Comparison of ENCODE assay signal across 19 mouse cellular contexts in genomic region chr14:84750195-84750867, GRCm38 (mm10).
DNase-seq lines count a peak whose midpoint lies in the region; ATAC-seq and TF ChIP-seq lines count a peak whose summit lies in the region.
"Had no signal": no experiment of that assay in that cellular context is flagged by ENCODE, and none has a peak within 500 bp of the region (broad histone marks: within the 10 kb centered on the region; RNA-seq: fewer than 3 reads in every experiment).

No protein-coding gene starts in this region.

- no peak overlapping the region for H3K9ac ChIP-seq in hindbrain, postnatal 0 days (replicated peaks; ENCODE audit: low read length)
- no peak overlapping the region for H3K9ac ChIP-seq in hindbrain, embryonic 11.5 days (ENCODE audit: low read depth, low read length)
- no peak overlapping the region for H3K9ac ChIP-seq in kidney, embryonic 15.5 days
- H3K9ac ChIP-seq: embryonic facial prominence, embryonic 13.5 days; hindbrain, embryonic 12.5 days; liver, embryonic 14.5 days had no signal

- no peaks in the 10 kb centered on the region for H3K36me3 ChIP-seq in hindbrain, postnatal 0 days (ENCODE audit: insufficient read depth, low read length)
- no peaks in the 10 kb centered on the region for H3K36me3 ChIP-seq in hindbrain, embryonic 11.5 days (ENCODE audit: control insufficient read depth, insufficient read depth, low read length)
- H3K36me3 ChIP-seq in kidney, embryonic 15.5 days = no peaks in the 10 kb centered on the region
- H3K36me3 ChIP-seq: embryonic facial prominence, embryonic 13.5 days; hindbrain, embryonic 12.5 days; midbrain, embryonic 10.5 days had no signal

- 97% methylated on average over 5 of the region's 9 CpGs for WGBS in hindbrain, postnatal 0 days
- over 99% methylated on average over 7 of the region's 9 CpGs for WGBS in hindbrain, embryonic 11.5 days
- WGBS in kidney, embryonic 15.5 days = 92% methylated on average over 9 of the region's 9 CpGs

- DNase-seq in cerebellum, postnatal 4 days (ENCODE audit: low spot score in 2 of 2) = no peak
- DNase-seq in hindbrain, postnatal 0 days (ENCODE audit: low spot score) = peak; percentile 50
- DNase-seq in hindbrain, embryonic 11.5 days (ENCODE audit: low spot score) = no peak
- peak; percentile 14 for DNase-seq in brain, embryonic 18.5 days (ENCODE audit: low read depth, low spot score)
- DNase-seq in cerebellum, postnatal 25 days = peak; percentile 20 to 49
- DNase-seq in ovary, adult 18-20 months (ENCODE audit: low spot score) = no peak
- DNase-seq: adrenal gland, postnatal 14 days; gastrocnemius, postnatal 25 days; kidney, adult 8-10 months; kidney, postnatal 25 days; thymus, postnatal 36 days had no signal

- no peaks in the 10 kb centered on the region for H3K27me3 ChIP-seq in hindbrain, postnatal 0 days (ENCODE audit: insufficient read depth, low read length)
- no peaks in the 10 kb centered on the region for H3K27me3 ChIP-seq in hindbrain, embryonic 11.5 days (ENCODE audit: control insufficient read depth, insufficient read depth, low read length)
- no peaks in the 10 kb centered on the region for H3K27me3 ChIP-seq in kidney, embryonic 15.5 days
- H3K27me3 ChIP-seq: embryonic facial prominence, embryonic 13.5 days; hindbrain, embryonic 12.5 days had no signal

- no peak overlapping the region for H3K4me2 ChIP-seq in hindbrain, postnatal 0 days (ENCODE audit: low read depth, low read length)
- no peak overlapping the region for H3K4me2 ChIP-seq in hindbrain, embryonic 11.5 days (replicated peaks; ENCODE audit: low read depth, low read length)
- no peak overlapping the region for H3K4me2 ChIP-seq in kidney, embryonic 15.5 days
- H3K4me2 ChIP-seq: embryonic facial prominence, embryonic 13.5 days; hindbrain, embryonic 12.5 days had no signal

- no peaks in the 10 kb centered on the region for H3K9me3 ChIP-seq in hindbrain, postnatal 0 days (ENCODE audit: low read length)
- H3K9me3 ChIP-seq in hindbrain, embryonic 11.5 days (ENCODE audit: control insufficient read depth, low read length) = no peaks in the 10 kb centered on the region
- no peaks in the 10 kb centered on the region for H3K9me3 ChIP-seq in kidney, embryonic 15.5 days (replicated peaks)
- H3K9me3 ChIP-seq: embryonic facial prominence, embryonic 13.5 days; hindbrain, embryonic 12.5 days; midbrain, embryonic 10.5 days had no signal

- ATAC-seq in cerebellum, adult (ENCODE audit: insufficient number of reproducible peaks, low FRiP score, low TSS enrichment) = peak; percentile 98
- peak; percentile 45; the same call in 1 of the 2 replicates for ATAC-seq in hindbrain, postnatal 0 days
- ATAC-seq in hindbrain, embryonic 11.5 days (ENCODE audit: low FRiP score) = no peak
- ATAC-seq in kidney, embryonic 15.5 days (replicated peaks; ENCODE audit: low FRiP score) = no peak
- ATAC-seq: activated CD4-positive, CD25-positive, alpha-beta regulatory T cell, adult 4 months had no signal

- H3K4me1 ChIP-seq in hindbrain, postnatal 0 days (ENCODE audit: insufficient read depth, low read length) = no peaks in the 10 kb centered on the region
- no peaks in the 10 kb centered on the region for H3K4me1 ChIP-seq in hindbrain, embryonic 11.5 days (replicated peaks; ENCODE audit: control insufficient read depth, insufficient read depth, low read length)
- H3K4me1 ChIP-seq in kidney, embryonic 15.5 days = no peaks in the 10 kb centered on the region
- H3K4me1 ChIP-seq: embryonic facial prominence, embryonic 13.5 days; hindbrain, embryonic 12.5 days; midbrain, embryonic 10.5 days had no signal

- no peak for TF ChIP-seq CTCF in hindbrain, postnatal 0 days (IDR thresholded peaks at IDR 0.05; ENCODE audit: low read depth)

- H3K27ac ChIP-seq in hindbrain, postnatal 0 days = no peak overlapping the region
- H3K27ac ChIP-seq in hindbrain, embryonic 11.5 days (ENCODE audit: low read depth, low read length) = no peak overlapping the region
- no peak overlapping the region for H3K27ac ChIP-seq in kidney, embryonic 15.5 days
- H3K27ac ChIP-seq: embryonic facial prominence, embryonic 13.5 days; hindbrain, embryonic 12.5 days; liver, embryonic 14.5 days; macrophage; midbrain, embryonic 10.5 days had no signal

- no peak overlapping the region for H3K4me3 ChIP-seq in hindbrain, postnatal 0 days (ENCODE audit: low read length)
- no peak overlapping the region for H3K4me3 ChIP-seq in hindbrain, embryonic 11.5 days (ENCODE audit: low read depth, low read length)
- no peak overlapping the region for H3K4me3 ChIP-seq in kidney, embryonic 15.5 days (replicated peaks)
- H3K4me3 ChIP-seq: embryonic facial prominence, embryonic 13.5 days; hindbrain, embryonic 12.5 days; midbrain, embryonic 10.5 days had no signal

Comparison
In these comparisons a context has a peak if more than half of its experiments do, and no peak if none do; other contexts are left out.
1. ATAC-seq: peak in cerebellum, adult (single experiment) and hindbrain, postnatal 0 days (single experiment); none in hindbrain, embryonic 11.5 days (single experiment) and kidney, embryonic 15.5 days (single experiment).
2. DNase-seq: peak in hindbrain, postnatal 0 days (single experiment), brain, embryonic 18.5 days (single experiment) and cerebellum, postnatal 25 days (2 of 2); none in cerebellum, postnatal 4 days (0 of 2), hindbrain, embryonic 11.5 days (single experiment) and ovary, adult 18-20 months (single experiment).